Mouse (Mus musculus) embryo, embryonic 10.5 days (tissue): ENCODE measurements around the gene Prkch.

Experiments
- DNase-seq: peaks from one replicate; pipeline ENCODE4 v3.0.0-alpha.2; 2015; ENCODE audit warnings: low spot score

Gene Prkch

DNA sequence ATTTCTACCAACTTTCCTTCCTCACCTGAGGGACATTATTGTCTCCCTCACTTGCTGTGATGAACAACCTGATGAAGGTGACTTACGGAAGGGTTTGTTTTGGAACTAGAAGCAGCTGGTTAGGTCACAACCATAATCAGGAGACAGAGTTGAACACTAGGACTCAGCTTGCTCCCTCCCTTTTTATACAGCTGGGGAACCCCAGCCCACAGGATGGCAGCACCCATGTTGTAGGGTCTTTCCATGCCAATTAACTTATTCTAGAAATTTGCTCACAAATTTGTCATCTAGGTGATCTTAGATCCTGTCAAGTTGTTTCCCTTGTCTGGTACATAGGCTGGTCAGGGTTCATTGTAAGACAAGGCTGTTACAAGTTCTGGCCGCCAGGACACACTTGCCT, 130.7 kb downstream of the Prkch start:
- DNase-seq, result no peak

DNA sequence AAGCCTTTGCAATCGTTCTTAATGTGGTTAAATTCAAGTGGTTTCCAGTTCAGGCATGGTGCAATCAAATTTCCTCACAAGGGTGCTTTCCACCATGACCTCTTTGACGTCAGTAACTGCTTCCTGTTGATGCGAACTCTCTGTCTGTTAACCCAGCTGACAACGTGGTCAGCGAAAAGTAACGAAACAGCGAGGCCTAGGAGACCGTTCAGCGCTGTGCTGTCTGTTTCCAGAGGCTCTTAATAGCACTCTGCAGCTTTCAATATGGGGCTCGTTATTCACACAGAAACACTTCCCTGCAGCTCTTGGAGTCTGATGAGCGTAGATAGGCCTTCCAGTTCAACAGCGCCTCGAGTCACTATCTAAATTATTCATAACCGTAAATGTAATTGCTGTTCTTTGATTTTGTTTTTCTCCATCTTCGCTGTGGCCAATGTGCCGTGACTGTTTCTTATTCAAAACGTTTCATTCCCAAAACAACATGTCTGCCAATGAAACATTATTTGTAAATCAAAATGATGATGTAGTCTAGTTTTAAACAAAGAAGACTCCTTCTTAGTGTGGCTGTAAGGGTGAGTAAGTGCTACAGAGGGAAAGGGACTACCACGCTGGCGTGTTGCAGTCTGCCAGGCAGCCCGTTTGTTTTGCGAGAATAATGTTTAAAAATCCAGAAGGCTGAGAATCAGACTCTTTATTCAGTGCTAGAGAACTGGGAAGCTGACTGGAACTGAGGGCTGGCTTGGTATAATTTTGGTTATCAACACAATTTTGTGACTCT, 131.5 kb downstream of the Prkch start:
- DNase-seq, result no peak

DNA sequence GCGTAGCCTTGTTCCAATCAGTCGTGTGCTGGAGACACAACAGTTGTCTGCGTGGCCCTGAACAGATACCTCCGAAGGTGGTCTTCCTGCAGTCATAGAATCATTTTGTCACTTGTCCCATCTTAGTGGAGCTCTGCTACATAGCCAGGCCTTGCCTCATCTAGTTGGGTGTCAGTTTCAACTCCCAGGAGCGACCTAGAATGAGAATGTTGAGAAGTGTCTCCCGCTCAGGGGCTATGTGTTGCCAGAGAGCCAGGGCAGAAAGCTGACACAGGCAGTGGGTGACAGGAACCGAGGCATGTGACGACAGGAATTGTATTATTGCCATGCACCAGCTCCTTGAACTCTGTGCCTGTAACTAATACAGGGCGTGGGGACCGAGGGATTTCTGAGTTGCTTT, 133.4 kb downstream of the Prkch start:
- DNase-seq, result no peak

DNA sequence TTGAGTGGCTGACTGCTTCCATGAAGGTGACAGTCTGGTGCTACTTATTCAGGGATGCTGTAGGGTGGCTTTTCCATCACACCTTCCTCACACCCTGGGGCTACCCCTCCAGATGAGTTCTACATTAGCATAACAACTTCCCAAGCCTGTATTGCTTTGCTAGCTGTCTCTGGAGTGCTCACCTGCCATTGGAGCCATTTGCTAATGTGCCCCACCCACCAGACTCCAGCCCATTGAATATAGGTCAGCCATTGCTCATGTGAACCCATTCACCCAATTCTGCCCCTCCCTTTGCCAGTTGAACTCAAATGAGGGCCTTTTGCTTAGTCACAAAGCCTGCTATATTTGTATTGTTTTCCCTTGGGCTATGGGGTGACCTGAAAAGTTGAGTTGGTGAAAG, 135.2 kb downstream of the Prkch start:
- no peak for DNase-seq

DNA sequence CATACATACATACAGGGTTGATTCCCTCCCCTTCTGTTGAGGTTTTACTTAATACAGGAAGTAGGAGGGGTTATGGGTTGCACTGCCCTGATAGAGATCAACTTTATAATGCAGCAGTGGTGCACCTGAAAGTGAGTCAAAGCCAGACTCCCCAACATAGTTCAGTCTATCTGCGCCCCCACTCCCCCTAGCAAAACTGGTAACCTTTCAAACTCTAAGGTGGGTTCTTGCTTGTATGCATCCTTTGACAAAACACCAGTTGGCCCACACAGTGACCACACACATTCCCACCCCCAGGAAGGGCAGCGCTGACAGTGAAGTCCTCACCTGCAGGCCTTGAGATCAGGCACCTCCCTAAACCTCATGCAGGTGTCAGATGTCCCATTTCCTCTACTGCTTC, 135.9 kb downstream of the Prkch start:
- DNase-seq, result no peak

DNA sequence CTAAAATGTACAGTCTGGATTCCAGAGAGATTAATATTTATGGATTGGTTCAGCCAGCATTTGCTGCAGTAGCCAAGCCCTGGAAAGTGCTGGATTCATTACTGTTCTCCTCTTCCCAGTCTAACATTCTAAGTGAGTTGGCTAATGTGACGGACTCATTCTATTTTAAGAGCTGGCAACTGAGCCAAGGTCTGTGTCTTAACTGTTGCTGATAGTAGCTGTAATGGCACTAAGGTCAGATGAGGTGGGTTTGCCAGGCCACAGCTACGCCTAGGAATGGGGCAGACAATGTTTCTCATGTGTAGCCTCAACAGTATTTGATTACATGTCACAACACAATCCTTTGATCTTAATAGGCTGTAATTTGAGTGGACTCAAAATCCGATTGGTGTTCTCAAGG, 137.5 kb downstream of the Prkch start:
- DNase-seq, result no peak

DNA sequence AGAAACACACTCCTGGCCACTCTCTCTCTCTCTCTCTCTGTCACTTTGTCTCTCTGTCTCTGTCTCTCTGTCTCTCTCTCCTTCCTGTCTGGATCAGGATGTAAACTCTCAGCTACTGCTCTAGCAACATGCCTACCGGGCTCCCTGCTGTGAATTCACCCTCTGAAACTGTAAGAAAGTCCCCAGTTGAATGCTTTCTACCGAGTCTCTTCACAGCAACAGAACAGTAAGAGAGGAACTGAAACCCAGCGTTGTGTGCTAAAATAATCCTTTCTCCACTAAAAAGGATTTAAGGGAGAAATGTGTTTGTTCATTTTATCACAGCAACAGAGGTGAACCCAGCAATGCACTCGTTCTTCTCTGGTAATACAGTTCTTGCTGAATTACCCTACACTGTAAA, 138.5 kb downstream of the Prkch start:
- DNase-seq, result no peak

DNA sequence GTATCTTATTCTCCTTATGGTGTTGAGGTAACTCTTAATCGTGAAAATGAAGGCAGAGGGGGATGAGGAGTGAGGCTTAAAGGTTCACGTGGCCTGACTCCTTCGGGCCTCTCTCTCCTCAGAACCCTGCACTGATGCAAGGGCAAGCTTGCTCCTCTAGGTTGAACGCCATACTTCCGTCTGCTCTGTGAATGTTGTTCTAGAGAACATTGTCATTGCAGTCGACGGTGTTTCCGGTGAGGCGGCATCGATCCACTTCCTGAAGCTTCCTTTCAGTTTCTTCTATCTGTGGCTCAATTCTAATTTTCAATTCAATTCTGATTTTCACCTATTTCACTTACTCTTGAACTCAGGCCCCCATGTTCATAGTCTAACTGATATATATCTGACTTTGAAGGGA, 139.3 kb downstream of the Prkch start:
- no peak for DNase-seq

DNA sequence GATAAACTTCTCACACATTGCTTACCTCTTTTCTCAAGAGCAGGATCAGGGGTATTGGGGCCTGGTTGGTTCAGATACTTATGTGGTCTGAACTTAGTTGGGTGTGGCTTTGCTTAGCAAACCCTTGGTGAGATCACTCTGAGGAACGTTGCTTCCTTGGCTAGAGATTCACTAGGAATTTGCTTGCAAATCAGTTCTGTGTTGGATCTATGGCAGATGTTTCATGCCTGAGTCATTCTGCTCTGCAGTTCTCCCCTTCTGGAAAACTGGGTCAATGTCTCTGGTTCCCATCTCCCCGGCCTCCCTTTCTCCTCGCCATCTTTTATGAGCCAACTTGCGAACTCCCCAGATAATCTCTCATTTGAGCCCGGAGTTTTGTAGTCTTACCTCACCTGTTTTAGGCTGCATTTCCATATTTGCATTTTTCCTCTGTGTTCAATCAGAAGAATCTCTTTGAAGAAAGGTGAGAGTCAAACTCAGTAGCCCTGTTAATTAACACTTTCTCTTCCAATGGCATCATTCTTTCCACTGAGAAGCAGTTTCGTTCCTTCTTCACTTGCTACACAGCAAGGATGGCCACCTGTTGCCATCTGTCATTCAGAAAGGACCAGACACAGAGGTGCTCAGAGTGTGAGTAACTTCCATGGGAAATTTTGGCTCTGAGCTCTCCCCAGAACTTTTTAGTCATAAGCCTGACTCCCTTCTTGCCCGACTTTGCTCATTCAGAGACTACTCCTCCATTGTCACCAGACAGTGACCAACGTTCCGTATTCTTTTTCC, 141.4 kb downstream of the Prkch start:
- DNase-seq, result no peak

DNA sequence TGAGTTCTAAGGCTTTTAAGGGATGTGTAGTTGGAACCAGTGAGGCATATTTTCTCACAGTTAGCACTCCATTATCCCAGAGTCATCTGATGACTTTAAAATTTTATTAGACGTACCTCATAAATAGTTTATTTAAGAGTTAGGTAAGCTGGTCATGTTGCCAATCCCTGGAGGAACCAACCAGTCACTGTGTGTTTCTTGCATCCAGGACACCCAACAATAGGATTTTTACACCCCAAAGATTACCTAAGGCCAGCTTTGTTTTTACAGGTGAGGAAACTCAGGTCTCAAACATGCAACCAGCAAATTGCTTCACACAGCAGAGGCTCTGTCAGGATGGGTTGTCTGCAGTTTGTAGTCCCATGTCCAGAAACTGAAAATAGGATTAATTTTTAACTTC, 142.4 kb downstream of the Prkch start:
- DNase-seq, result no peak

DNA sequence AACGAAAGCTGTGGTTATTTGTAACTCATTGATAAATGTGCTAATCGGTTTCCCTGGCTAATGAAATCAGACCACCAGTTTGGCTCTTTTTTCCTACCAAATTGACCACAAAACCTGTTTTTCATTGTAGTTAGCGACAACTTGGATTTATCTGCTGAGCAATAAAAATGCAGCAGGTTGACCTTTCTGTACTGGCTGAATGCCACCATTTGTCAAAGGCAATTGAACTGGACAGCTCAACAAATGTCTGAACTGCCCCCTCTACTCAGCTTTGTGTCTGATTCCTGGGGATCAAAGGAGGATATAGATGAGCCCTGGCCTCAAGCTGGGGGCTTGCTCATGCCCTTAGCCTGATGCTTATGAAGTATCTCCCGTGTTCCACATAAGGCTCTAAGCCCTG, 146.0 kb downstream of the Prkch start:
- peak; percentile 81 for DNase-seq

DNA sequence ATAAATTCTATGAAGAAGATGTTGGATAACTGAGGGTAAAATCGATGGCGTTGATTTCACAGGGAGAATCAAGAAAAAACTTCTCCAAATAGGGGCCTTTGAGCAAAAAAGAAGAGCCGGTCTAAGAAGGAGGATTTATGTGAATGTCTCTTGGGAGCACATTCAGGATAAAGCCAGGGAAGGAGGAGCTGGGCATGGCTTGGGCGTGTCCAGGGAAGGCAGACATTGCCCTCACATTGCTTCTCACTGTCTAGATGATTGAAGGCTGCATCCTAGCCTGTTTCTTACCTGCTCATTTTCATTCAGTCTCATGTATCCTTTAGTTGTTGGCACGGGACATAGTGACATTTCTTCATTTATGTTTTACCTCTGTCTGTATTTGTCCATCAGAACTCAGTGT, 146.5 kb downstream of the Prkch start:
- DNase-seq, result peak; percentile 38

DNA sequence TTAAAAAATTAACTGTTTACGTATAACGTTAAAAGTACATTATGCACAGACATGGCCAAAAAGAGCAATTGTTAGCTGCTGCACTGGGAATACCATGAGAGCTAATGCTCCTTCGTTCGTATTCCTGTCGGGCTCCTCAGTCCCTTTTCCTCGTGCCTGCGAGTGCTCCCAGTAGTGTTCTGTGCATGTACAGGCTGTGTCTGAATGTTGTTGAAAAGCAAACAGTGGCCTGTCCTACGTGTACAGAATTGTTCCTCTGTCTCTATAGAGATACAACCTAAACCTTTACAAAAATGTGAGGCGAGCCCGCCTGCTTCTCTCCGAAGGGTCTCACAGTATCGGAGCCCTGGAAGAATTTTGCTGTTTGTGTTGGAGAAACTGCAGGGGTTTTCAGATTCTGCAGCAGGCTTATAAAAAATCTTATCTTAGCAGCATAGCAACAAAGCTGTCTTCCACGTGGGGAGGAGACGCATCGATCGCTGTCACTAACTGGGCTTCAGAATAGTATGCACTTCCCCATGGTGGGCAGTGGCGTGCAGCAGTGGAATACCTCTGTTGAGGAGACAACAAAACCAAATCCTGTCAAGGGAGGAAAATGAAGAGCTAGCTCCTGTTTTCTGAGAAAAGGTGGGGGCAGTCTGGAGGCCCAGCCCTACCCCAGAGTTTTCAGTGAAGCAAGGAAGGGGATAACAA, 147.4 kb downstream of the Prkch start:
- DNase-seq, result no peak

DNA sequence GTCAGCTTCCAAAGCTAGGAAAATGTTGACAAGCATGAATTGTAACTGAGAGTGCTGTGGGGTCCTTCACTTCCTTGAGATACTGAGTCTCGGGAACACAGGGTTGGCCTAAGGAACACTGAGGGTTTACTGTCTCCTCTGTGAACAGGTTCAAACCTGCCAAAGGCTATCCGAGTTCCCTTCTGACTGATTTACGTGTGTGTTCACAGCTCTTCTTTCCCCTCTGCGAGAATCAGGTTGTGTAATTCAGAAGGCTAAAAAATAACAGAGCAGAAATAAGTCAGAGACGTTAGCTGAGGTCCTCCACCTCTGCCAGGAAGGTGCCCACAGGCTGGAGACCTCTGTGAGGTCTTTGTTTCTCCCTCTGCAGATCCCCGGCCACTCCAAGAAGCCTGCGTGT, 148.3 kb downstream of the Prkch start:
- DNase-seq, result no peak

DNA sequence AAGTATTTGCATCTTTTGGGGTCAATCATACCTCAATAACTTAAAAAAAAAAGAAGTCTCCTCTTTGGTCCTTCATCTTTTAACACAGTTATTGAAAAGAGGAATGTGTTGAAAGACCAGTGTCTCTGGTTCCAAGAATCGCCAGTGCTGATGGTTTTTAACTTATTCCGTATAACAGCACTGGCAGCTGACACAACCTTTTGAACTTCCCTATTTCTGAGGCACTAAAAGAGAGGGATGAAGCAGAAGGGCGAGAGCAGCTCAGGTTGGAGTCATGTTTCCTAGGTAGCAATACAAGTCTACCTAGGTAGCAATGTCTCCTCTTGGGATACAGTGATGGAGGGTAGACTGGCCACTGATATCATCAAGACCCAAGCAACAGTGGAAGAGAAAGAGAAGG, 152.3 kb downstream of the Prkch start:
- DNase-seq, result no peak

DNA sequence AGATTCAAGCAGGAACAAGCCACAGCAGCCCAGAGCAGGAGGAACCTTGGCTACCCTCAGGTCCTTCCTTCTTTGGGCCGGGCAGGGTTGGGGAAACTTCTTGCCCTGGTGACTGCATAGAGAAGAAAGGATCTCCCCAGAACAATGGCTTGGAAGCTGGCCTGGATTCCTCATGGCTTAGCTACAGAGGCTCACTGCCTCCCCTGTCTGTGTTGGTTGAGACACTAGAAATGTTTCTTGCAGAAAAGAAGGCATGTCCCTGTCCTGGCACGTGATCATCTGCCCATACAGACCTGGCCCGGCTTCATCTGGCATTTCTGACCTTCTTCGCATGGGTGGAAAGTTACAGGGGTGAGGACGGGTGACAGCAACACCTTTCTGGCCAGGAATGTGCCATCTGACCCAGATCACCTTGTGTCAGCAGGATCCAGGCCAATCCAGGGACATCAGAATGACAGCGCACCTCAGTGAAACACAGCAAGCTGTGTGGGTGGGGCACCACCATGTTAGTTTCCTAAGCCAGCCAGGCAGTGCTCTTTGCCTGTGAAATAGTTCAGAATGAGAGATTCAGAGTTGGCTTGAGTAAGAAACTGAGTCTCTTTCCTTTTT, 155.1 kb downstream of the Prkch start:
- DNase-seq, result no peak

DNA sequence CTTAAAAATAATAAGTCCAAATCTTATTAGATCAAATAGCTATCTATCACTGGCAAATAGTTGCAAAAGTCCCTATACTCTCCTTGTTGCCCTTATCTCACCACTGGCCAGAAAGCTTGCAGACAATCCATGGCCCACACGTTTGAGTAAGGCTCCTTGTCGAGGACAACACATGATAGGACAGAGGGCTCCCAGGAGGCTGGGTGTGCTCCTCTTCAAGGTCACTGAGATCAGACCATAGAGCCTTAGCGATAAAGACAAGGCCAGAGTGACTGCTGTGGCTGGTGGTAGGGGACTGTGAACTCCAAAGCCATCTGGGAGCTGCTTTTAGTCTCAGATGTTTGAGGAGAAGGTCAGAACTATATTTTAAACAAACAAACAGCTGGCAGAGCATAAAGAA, 158.0 kb downstream of the Prkch start:
- DNase-seq, result no peak

DNA sequence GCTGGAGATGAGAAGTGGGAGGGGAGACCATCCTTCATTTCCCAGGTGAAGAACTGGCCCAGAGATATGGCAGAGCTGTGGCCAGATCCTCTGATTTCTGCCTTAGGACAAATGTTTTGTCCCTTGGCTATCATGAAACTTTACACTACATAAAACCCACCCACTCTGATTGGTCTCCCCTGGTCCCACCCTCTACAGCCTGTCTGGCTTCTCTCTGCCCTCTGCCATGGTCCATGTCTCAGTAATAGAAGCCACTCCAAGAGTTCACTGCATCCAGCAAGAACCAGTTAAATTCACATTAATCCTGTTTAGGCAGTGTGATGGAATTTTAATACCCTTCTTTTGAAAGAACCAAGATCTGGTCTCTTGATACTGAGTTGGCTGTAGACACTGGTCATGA, 158.5 kb downstream of the Prkch start:
- DNase-seq, result no peak

DNA sequence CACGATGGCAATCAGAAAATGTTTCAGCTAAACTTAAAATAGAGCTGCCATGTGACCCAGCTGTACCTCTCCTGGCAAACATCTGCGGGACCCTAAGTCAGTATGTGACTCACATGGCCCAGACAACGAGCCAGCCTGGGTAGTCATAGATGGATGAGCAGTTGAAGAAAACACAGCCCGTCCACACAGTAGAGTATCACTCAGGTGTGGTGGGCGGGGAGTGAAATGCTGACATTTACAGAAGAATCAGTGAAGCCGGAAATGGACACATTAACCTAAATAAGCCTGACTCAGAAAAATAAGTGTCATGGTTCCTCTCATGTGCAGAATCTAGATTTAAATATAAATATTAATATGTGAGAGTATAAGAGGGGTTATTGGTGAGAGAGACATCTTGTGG, 161.5 kb downstream of the Prkch start:
- no peak for DNase-seq

DNA sequence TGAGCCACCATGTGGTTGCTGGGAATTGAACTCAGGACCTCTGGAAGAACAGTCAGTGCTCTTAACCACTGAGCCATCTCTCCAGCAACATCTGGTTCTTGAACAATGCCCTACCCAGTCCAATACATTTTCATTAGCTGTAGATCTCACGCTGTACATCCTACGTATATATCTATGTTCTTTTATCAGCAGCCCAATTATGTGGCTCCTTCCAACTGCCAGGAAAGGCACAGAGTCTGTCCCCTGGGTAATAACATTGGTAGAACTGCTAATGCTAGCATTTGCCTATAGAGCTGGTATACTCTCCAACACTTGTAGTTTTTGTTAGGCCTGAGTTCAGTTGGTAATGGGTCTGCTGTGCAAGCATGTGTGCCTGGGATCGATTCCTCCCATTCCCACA, 163.8 kb downstream of the Prkch start:
- no peak for DNase-seq

DNA sequence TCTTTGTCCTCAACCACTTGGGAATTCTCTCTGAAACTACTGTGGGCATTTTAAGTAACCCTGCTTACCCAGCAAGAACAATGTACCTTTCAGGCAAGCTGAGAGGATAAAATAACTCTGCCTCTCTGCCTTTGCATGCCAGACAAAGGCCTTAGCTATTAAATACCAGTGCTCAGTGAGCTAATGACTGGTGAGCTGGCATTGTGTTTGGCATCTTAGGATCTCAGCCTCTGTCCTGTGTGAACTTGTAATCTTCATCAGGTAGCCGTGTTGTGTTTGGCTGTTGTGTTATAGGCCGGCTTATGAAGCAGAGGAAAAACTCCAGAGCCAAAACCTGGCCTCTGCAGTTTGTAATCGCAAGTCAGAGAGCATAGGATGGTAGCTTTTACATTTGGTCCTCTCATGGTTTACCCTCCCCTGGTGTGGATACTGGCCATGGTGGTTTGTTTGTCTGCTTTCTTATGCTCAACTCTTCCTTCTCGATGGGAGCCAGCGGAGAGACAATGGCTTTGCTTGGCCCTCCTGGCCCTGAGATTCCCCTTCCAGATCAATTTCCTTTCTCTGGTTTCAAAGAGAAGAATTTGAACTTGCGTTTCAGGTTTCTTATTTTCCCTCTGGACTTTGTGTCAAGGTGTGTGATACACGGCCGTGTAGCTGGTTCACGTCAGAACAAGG, 170.0 kb downstream of the Prkch start:
- DNase-seq, result no peak

DNA sequence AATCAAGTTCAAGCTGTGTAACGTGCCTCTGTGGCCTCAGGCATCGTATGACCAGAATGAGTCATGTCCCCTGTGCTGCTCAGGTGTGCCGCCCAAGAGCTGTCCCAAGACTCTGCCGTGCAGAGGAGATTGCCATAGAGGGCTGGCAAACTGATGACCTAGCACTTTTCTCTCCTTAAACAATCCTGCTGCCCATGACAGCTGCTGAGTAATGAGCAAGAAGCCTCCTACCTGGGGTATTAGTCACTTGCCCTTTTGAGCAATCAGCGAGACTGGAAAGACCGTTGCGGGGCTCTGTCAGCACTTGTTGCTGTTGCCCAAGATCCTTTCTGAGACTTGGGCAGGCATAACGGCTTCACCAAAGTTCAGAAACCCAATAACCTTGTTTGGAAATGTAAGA, 171.1 kb downstream of the Prkch start:
- no peak for DNase-seq
